Mouse (Mus musculus): Measurements from ENCODE around the gene Capza1.

DNA sequence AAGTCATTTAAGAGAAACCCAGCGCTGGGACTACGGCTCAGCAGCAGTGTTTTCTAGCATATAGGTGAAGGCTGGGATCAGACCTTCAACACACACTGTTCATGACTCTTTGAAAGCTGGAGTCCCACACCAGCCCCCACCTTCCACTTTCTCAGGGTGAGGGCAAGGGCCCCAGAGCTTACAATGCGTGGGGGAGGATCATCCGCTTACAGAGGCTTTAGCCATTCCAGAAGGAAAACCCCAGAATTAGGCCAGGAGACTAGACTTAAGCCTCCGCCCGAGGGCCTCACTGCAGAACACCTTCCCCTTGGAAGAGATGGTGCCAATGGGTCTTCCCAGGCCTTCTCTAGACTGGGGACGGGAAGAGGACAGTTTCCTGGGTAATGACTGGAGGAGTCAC, 91.0 kb downstream of the Capza1 start:
- TF ChIP-seq POLR2A (IDR thresholded peaks at IDR 0.05; ENCODE audit: low read depth, low read length) (no peak), CTCF (IDR thresholded peaks at IDR 0.05; ENCODE audit: extremely low read depth, insufficient read length, insufficient replicate concordance, low read depth, low read length) (no peak)
